Mouse (Mus musculus): ENCODE results near the gene 1500011B03Rik. TPM values are rescaled to one million over a fixed set of nuclear protein-coding genes. Genes with fewer than 3 reads are reported as not detected.
A peak's percentile ranks its signal among the peaks of the same experiment; 100 is the strongest.

The 1500011B03Rik gene
- polyA plus RNA-seq, 1 experiment from 2014 or later: 94.3 TPM

- H3K36me3 ChIP-seq (ENCODE audit: control insufficient read depth, insufficient read depth, low read length): no peaks in the 10 kb centered on the region
- H3K4me3 ChIP-seq (ENCODE audit: low read depth, low read length): peak overlapping the region; percentile 67
- peak overlapping the region; percentile 88 for H3K9ac ChIP-seq (ENCODE audit: low read length)
- H3K9me3 ChIP-seq (ENCODE audit: control insufficient read depth, low read length): no peaks in the 10 kb centered on the region
- no peaks in the 10 kb centered on the region for H3K27me3 ChIP-seq (replicated peaks; ENCODE audit: control insufficient read depth, insufficient read depth, low read length)
- H3K4me1 ChIP-seq (replicated peaks; ENCODE audit: control insufficient read depth, insufficient read depth, low read length): peaks cover 20% of the 10 kb centered on the region; the same call in 1 of the 2 replicates
- ATAC-seq (replicated peaks; ENCODE audit: low FRiP score, low TSS enrichment, low read depth) (peak; percentile 84), DNase-seq (ENCODE audit: low spot score) (peak; percentile 92)
- under 1% methylated on average over 41 of the region's 52 CpGs for WGBS
- peak overlapping the region; percentile 87 for H3K4me2 ChIP-seq (ENCODE audit: low read length)
- H3K27ac ChIP-seq (ENCODE audit: low read depth): peak overlapping the region; percentile 94
Measured at GRCm38 (mm10) chr5:114773211-114773710, 50.0 kb downstream of the 1500011B03Rik start.

DNA sequence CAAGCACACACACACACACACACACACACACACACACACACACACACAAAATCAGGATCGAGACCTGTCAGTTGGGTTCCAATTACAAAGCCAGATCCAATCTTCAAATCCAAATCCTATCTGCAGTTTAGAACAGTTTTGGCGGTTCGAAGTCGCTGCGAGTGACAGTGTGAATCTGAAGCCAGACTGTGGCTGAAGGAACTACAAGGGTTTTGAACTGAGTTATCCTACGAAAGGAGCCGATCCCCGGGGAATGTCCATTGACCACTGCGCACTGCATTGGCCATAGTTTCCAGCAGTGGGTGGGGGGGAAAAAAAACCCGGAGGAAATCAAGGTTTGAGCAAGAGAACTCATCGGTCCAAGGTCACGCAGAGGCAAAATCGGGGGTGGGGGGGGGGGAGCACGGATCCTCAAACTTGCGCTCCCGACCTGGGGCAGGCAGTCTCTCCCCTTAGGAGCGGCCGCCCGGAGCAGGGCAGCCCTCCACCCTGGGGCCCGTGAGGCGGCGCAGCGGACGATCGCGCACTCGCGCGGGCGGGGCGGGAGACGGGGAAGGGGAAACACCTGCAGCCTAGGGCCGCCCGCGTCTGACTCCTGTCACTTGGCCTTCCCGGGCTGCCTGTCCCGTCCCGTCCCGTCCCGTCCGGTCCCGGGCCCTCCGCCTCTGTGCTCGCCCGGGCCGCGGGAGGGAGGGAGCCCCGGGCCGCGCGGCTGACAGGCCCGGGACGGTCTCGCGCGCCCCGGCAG, 50.6 kb downstream of the 1500011B03Rik start:
- peak; percentile 74 for DNase-seq (ENCODE audit: low spot score)
- Histone ChIP-seq H3K27me3 (replicated peaks; ENCODE audit: control insufficient read depth, insufficient read depth, low read length) (no peaks in the 10 kb centered on the region), H3K4me2 (ENCODE audit: low read length) (peak overlapping the region; percentile 87), H3K9me3 (ENCODE audit: control insufficient read depth, low read length) (no peaks in the 10 kb centered on the region), H3K27ac (ENCODE audit: low read depth) (peak overlapping the region; percentile 49), H3K9ac (ENCODE audit: low read length) (peak overlapping the region; percentile 88), H3K36me3 (ENCODE audit: control insufficient read depth, insufficient read depth, low read length) (no peaks in the 10 kb centered on the region), H3K4me1 (replicated peaks; ENCODE audit: control insufficient read depth, insufficient read depth, low read length) (peaks cover 20% of the 10 kb centered on the region; the same call in 1 of the 2 replicates), H3K4me3 (ENCODE audit: low read depth, low read length) (peak overlapping the region; percentile 67)
- ATAC-seq (replicated peaks; ENCODE audit: low FRiP score, low TSS enrichment, low read depth): peak; percentile 67
- 1% methylated on average over 49 of the region's 57 CpGs for WGBS

GRCm38 (mm10) chr5:114771796-114772195, 51.5 kb downstream of the 1500011B03Rik start:
- no peak for DNase-seq (ENCODE audit: low spot score)
- H3K27me3 ChIP-seq (replicated peaks; ENCODE audit: control insufficient read depth, insufficient read depth, low read length): no peaks in the 10 kb centered on the region
- H3K9ac ChIP-seq (ENCODE audit: low read length): no peak overlapping the region
- 75% methylated on average over 8 of the region's 8 CpGs for WGBS
- H3K36me3 ChIP-seq (ENCODE audit: control insufficient read depth, insufficient read depth, low read length): no peaks in the 10 kb centered on the region
- no peak for ATAC-seq (replicated peaks; ENCODE audit: low FRiP score, low TSS enrichment, low read depth)
- no peaks in the 10 kb centered on the region for H3K9me3 ChIP-seq (ENCODE audit: control insufficient read depth, low read length)
- H3K4me3 ChIP-seq (ENCODE audit: low read depth, low read length): peak overlapping the region; percentile 67
- H3K27ac ChIP-seq (ENCODE audit: low read depth): no peak overlapping the region
- peaks cover 20% of the 10 kb centered on the region; the same call in 1 of the 2 replicates for H3K4me1 ChIP-seq (replicated peaks; ENCODE audit: control insufficient read depth, insufficient read depth, low read length)
- H3K4me2 ChIP-seq (ENCODE audit: low read length): peak overlapping the region; percentile 87

DNA sequence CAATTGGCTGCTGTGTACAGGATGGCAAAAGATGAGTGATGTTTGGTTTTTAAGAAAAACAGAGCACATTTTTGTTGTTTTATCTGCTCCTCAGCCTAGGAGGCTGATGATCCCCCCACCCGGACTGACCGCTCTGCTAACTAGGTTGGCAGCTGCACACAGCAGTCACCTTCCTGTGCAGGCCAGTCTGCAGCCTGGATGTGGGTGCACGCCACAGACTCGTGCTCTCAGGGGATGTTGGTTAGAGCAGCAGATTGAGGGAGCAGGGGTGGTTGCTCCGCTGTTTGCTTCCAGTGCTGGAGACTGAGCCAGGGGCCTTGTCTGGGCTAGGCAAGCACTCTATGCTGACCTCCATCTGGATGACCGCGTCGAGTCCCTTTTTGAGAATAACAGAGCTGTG, 53.5 kb downstream of the 1500011B03Rik start:
- 91% methylated on average over 8 of the region's 8 CpGs for WGBS
- no peak for ATAC-seq (replicated peaks; ENCODE audit: low FRiP score, low TSS enrichment, low read depth)
- H3K4me1 ChIP-seq (replicated peaks; ENCODE audit: control insufficient read depth, insufficient read depth, low read length): peaks cover 9% of the 10 kb centered on the region; the same call in 1 of the 2 replicates

GRCm38 (mm10) chr5:114767185-114767584, 56.1 kb downstream of the 1500011B03Rik start:
- ATAC-seq (replicated peaks; ENCODE audit: low FRiP score, low TSS enrichment, low read depth): no peak
- no peak overlapping the region for H3K9ac ChIP-seq (ENCODE audit: low read length)
- peaks cover 41% of the 10 kb centered on the region for H3K36me3 ChIP-seq (ENCODE audit: control insufficient read depth, insufficient read depth, low read length)
- H3K4me2 ChIP-seq (ENCODE audit: low read length): no peak overlapping the region
- 93% methylated on average over 7 of the region's 7 CpGs for WGBS
- H3K4me1 ChIP-seq (replicated peaks; ENCODE audit: control insufficient read depth, insufficient read depth, low read length): 0 out of 2 replicates have a peak, but pooled peaks cover 6% of the 10 kb centered on the region
- no peaks in the 10 kb centered on the region for H3K9me3 ChIP-seq (ENCODE audit: control insufficient read depth, low read length)
- H3K27me3 ChIP-seq (replicated peaks; ENCODE audit: control insufficient read depth, insufficient read depth, low read length): no peaks in the 10 kb centered on the region
- no peak overlapping the region for H3K4me3 ChIP-seq (ENCODE audit: low read depth, low read length)
- no peak overlapping the region for H3K27ac ChIP-seq (ENCODE audit: low read depth)
- DNase-seq (ENCODE audit: low spot score): no peak

More for the DNA sequence above, 53.5 kb downstream of the 1500011B03Rik start:
- Histone ChIP-seq H3K27ac (ENCODE audit: low read depth) (no peak overlapping the region), H3K9me3 (ENCODE audit: control insufficient read depth, low read length) (no peaks in the 10 kb centered on the region), H3K9ac (ENCODE audit: low read length) (no peak overlapping the region), H3K27me3 (replicated peaks; ENCODE audit: control insufficient read depth, insufficient read depth, low read length) (no peaks in the 10 kb centered on the region), H3K4me2 (ENCODE audit: low read length) (no peak overlapping the region), H3K36me3 (ENCODE audit: control insufficient read depth, insufficient read depth, low read length) (peaks cover 16% of the 10 kb centered on the region), H3K4me3 (ENCODE audit: low read depth, low read length) (no peak overlapping the region)
- DNase-seq (ENCODE audit: low spot score): no peak

DNA sequence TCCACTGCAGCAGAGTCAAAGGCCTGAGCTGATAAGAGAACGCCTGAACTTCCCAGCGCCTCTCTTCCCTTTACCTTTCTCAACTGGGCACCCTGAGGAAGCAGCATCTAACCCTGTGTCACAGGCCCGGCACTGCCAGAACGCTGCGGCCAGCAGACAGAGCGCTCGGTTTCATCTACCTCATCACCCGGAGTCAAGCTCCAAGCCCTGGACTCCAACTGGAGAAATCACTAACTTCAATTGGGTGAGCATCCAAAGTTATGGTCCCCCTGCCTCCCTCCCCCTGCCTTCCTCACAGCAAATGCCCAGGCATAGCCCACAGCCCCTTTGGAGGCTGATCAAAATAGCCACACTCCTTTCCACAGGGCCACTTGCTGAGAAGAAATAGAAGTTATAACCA, 56.6 kb downstream of the 1500011B03Rik start:
- Histone ChIP-seq H3K27ac (ENCODE audit: low read depth) (no peak overlapping the region), H3K4me3 (ENCODE audit: low read depth, low read length) (no peak overlapping the region), H3K36me3 (ENCODE audit: control insufficient read depth, insufficient read depth, low read length) (peaks cover 45% of the 10 kb centered on the region), H3K9me3 (ENCODE audit: control insufficient read depth, low read length) (no peaks in the 10 kb centered on the region), H3K9ac (ENCODE audit: low read length) (no peak overlapping the region), H3K27me3 (replicated peaks; ENCODE audit: control insufficient read depth, insufficient read depth, low read length) (no peaks in the 10 kb centered on the region), H3K4me2 (ENCODE audit: low read length) (no peak overlapping the region), H3K4me1 (replicated peaks; ENCODE audit: control insufficient read depth, insufficient read depth, low read length) (0 out of 2 replicates have a peak, but pooled peaks cover 1% of the 10 kb centered on the region)
- 93% methylated on average over 8 of the region's 8 CpGs for WGBS
- ATAC-seq (replicated peaks; ENCODE audit: low FRiP score, low TSS enrichment, low read depth): no peak
- DNase-seq (ENCODE audit: low spot score): no peak

- DNase-seq (ENCODE audit: low spot score): no peak
Measured at GRCm38 (mm10) chr5:114764812-114765735, 58.2 kb downstream of the 1500011B03Rik start.

DNA sequence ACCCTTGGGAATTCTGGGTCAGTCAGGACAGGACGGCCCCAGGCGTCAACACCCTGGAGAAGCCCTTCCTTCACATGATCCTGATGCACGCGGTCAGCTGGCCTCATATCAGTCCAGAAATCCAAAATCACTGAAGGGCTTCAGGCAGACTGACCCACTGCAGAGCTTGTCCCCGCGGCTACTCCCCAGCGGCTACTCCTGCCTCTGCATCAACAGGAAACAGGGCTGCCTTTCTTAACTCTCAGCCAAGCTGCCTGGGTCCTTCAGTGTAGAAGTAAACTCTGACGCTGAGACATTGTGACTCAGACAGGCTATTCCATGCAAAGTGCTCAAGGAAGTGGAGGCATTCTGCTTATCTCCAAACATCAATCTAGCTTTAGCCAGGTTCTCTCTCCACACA, 61.3 kb downstream of the 1500011B03Rik start:
- no peaks in the 10 kb centered on the region for H3K9me3 ChIP-seq (ENCODE audit: control insufficient read depth, low read length)
- DNase-seq (ENCODE audit: low spot score) (no peak), ATAC-seq (replicated peaks; ENCODE audit: low FRiP score, low TSS enrichment, low read depth) (no peak)
- H3K4me2 ChIP-seq (ENCODE audit: low read length): no peak overlapping the region
- WGBS: 89% methylated on average over 8 of the region's 8 CpGs
- H3K4me1 ChIP-seq (replicated peaks; ENCODE audit: control insufficient read depth, insufficient read depth, low read length): no peaks in the 10 kb centered on the region
- H3K4me3 ChIP-seq (ENCODE audit: low read depth, low read length): no peak overlapping the region
- H3K27ac ChIP-seq (ENCODE audit: low read depth): no peak overlapping the region
- H3K9ac ChIP-seq (ENCODE audit: low read length): no peak overlapping the region
- peaks cover 74% of the 10 kb centered on the region for H3K36me3 ChIP-seq (ENCODE audit: control insufficient read depth, insufficient read depth, low read length)
- H3K27me3 ChIP-seq (replicated peaks; ENCODE audit: control insufficient read depth, insufficient read depth, low read length): no peaks in the 10 kb centered on the region

More at GRCm38 (mm10) chr5:114764812-114765735, 58.2 kb downstream of the 1500011B03Rik start:
- no peaks in the 10 kb centered on the region for H3K9me3 ChIP-seq (ENCODE audit: control insufficient read depth, low read length)
- ATAC-seq (replicated peaks; ENCODE audit: low FRiP score, low TSS enrichment, low read depth): no peak
- no peak overlapping the region for H3K27ac ChIP-seq (ENCODE audit: low read depth)
- H3K4me1 ChIP-seq (replicated peaks; ENCODE audit: control insufficient read depth, insufficient read depth, low read length): no peaks in the 10 kb centered on the region
- H3K27me3 ChIP-seq (replicated peaks; ENCODE audit: control insufficient read depth, insufficient read depth, low read length): no peaks in the 10 kb centered on the region
- H3K9ac ChIP-seq (ENCODE audit: low read length): no peak overlapping the region
- 89% methylated on average over 18 of the region's 18 CpGs for WGBS
- no peak overlapping the region for H3K4me2 ChIP-seq (ENCODE audit: low read length)
- H3K36me3 ChIP-seq (ENCODE audit: control insufficient read depth, insufficient read depth, low read length): peaks cover 61% of the 10 kb centered on the region
- H3K4me3 ChIP-seq (ENCODE audit: low read depth, low read length): no peak overlapping the region
